ENCODE assay signal across 8 mouse cellular contexts in genomic region chr2:30807648-30808295, GRCm38 (mm10). TPM values are rescaled to one million over a fixed set of nuclear protein-coding genes. Genes with fewer than 3 reads are reported as not detected.
DNase-seq lines count a peak whose midpoint lies in the region; ATAC-seq and TF ChIP-seq lines count a peak whose summit lies in the region.

Ntmt1 (plus strand) TSS chr2:30807826.

- H3K27me3 ChIP-seq in heart, embryonic 12.5 days (replicated peaks): peaks cover 11% of the 10 kb centered on the region
- no peaks in the 10 kb centered on the region for H3K27me3 ChIP-seq in kidney, postnatal 0 days (ENCODE audit: insufficient read depth, low read length)
- peaks cover 9% of the 10 kb centered on the region; the same call in 1 of the 2 replicates for H3K27me3 ChIP-seq in liver, embryonic 11.5 days (replicated peaks; ENCODE audit: control insufficient read depth, insufficient read depth, low read length)
- no peaks in the 10 kb centered on the region for H3K27me3 ChIP-seq in stomach, embryonic 14.5 days (ENCODE audit: control insufficient read depth, insufficient read depth, low read length)

- peak within 1 kb of the TSS; percentile 96 for H3K4me2 ChIP-seq in heart, embryonic 12.5 days
- peak within 1 kb of the TSS; percentile 84 for H3K4me2 ChIP-seq in kidney, postnatal 0 days (ENCODE audit: low read length)
- peak within 1 kb of the TSS; percentile 69 for H3K4me2 ChIP-seq in liver, embryonic 11.5 days
- H3K4me2 ChIP-seq in stomach, embryonic 14.5 days (replicated peaks; ENCODE audit: low read depth, low read length): peak within 1 kb of the TSS; percentile 96

- under 1% methylated on average over 41 of the region's 44 CpGs for WGBS in heart, embryonic 12.5 days
- under 1% methylated on average over 41 of the region's 44 CpGs for WGBS in kidney, postnatal 0 days
- WGBS in liver, embryonic 11.5 days: under 1% methylated on average over 44 of the region's 44 CpGs
- under 1% methylated on average over 43 of the region's 44 CpGs for WGBS in stomach, embryonic 14.5 days

- H3K27ac ChIP-seq in heart, embryonic 12.5 days (ENCODE audit: poor library complexity, severe bottlenecking): peak within 1 kb of the TSS; percentile 87
- peak within 1 kb of the TSS; percentile 83 for H3K27ac ChIP-seq in kidney, postnatal 0 days
- H3K27ac ChIP-seq in liver, embryonic 11.5 days (ENCODE audit: low read depth, low read length): peak within 1 kb of the TSS; percentile 63
- peak within 1 kb of the TSS; percentile 75 for H3K27ac ChIP-seq in stomach, embryonic 14.5 days (ENCODE audit: low read length)

- H3K9me3 ChIP-seq in heart, embryonic 12.5 days (replicated peaks): no peaks in the 10 kb centered on the region
- no peaks in the 10 kb centered on the region for H3K9me3 ChIP-seq in kidney, postnatal 0 days (replicated peaks; ENCODE audit: low read length)
- no peaks in the 10 kb centered on the region for H3K9me3 ChIP-seq in liver, embryonic 11.5 days (ENCODE audit: control insufficient read depth, low read length)
- no peaks in the 10 kb centered on the region for H3K9me3 ChIP-seq in stomach, embryonic 14.5 days (ENCODE audit: control insufficient read depth, low read depth, low read length)

- no peak; the same call in 1 of the 2 replicates for TF ChIP-seq CTCF in kidney, postnatal 0 days (IDR thresholded peaks at IDR 0.05; ENCODE audit: low read depth)

- peak; percentile 95 for ATAC-seq in erythroid progenitor cell, adult 5-6 weeks (replicated peaks; ENCODE audit: low FRiP score, poor library complexity, severe bottlenecking)
- peak; percentile 99 for ATAC-seq in heart, embryonic 12.5 days (ENCODE audit: insufficient number of reproducible peaks, low FRiP score)
- ATAC-seq in kidney, postnatal 0 days (replicated peaks; ENCODE audit: low FRiP score, low read depth): peak; percentile 98
- ATAC-seq in liver, embryonic 11.5 days (replicated peaks; ENCODE audit: low FRiP score): peak; percentile 99
- ATAC-seq in stomach, embryonic 14.5 days (ENCODE audit: insufficient number of reproducible peaks, insufficient read depth, low FRiP score, low read depth): peak; percentile 99

- DNase-seq in CD4-positive helper T cell, adult 2 months (ENCODE audit: low read depth, low spot score): peak; percentile 99
- peak; percentile 97 for DNase-seq in brain, embryonic 18.5 days (ENCODE audit: low read depth, low spot score)
- peak; percentile 100 for DNase-seq in kidney, postnatal 0 days (ENCODE audit: low spot score)
- DNase-seq in liver, embryonic 11.5 days (ENCODE audit: low spot score): peak; percentile 100
- DNase-seq in naive thymus-derived CD4-positive, alpha-beta T cell, adult 2 months (ENCODE audit: low read depth): peak; percentile 99

- H3K9ac ChIP-seq in heart, embryonic 12.5 days: peak within 1 kb of the TSS; percentile 96
- peak within 1 kb of the TSS; percentile 84 for H3K9ac ChIP-seq in kidney, postnatal 0 days (ENCODE audit: low read depth, low read length)
- H3K9ac ChIP-seq in liver, embryonic 11.5 days (ENCODE audit: low read depth, low read length): peak within 1 kb of the TSS; percentile 88
- peak within 1 kb of the TSS; percentile 67 for H3K9ac ChIP-seq in stomach, embryonic 14.5 days (replicated peaks; ENCODE audit: low read depth, low read length)

- H3K4me3 ChIP-seq in heart, embryonic 12.5 days: peak within 1 kb of the TSS; percentile 93
- peak within 1 kb of the TSS; percentile 66 for H3K4me3 ChIP-seq in kidney, postnatal 0 days (replicated peaks; ENCODE audit: low read depth, low read length)
- peak within 1 kb of the TSS; percentile 78 for H3K4me3 ChIP-seq in liver, embryonic 11.5 days (ENCODE audit: low read depth, low read length)
- H3K4me3 ChIP-seq in stomach, embryonic 14.5 days (ENCODE audit: low read depth, low read length): peak within 1 kb of the TSS; percentile 61

- H3K4me1 ChIP-seq in heart, embryonic 12.5 days (replicated peaks): peaks cover 21% of the 10 kb centered on the region
- H3K4me1 ChIP-seq in kidney, postnatal 0 days (replicated peaks; ENCODE audit: insufficient read depth, low read length): 0 out of 2 replicates have a peak, but pooled peaks cover 15% of the 10 kb centered on the region
- peaks cover 14% of the 10 kb centered on the region for H3K4me1 ChIP-seq in liver, embryonic 11.5 days (replicated peaks; ENCODE audit: control insufficient read depth, insufficient read depth, low read length)
- H3K4me1 ChIP-seq in stomach, embryonic 14.5 days (ENCODE audit: control insufficient read depth, insufficient read depth, low read length): peaks cover 17% of the 10 kb centered on the region

- H3K36me3 ChIP-seq in heart, embryonic 12.5 days: peaks cover 24% of the 10 kb centered on the region
- H3K36me3 ChIP-seq in kidney, postnatal 0 days (ENCODE audit: insufficient read depth, low read length): no peaks in the 10 kb centered on the region
- H3K36me3 ChIP-seq in liver, embryonic 11.5 days (ENCODE audit: control insufficient read depth, insufficient read depth, low read length): peaks cover 15% of the 10 kb centered on the region; the same call in 1 of the 2 replicates
- H3K36me3 ChIP-seq in stomach, embryonic 14.5 days (ENCODE audit: control insufficient read depth, insufficient read depth, low read length): peaks cover 3% of the 10 kb centered on the region; the same call in 1 of the 2 replicates

RNA-seq across cellular contexts. Expression of gene Ntmt1, which starts in this region (rescaled TPM):
- total RNA-seq in erythroid progenitor cell, adult 5-6 weeks (2015; ENCODE audit: low replicate concordance): 1.7 and 2.2 TPM in 2 replicates
- total RNA-seq in erythroid progenitor cell, adult 5-6 weeks (2017; ENCODE audit: low replicate concordance): 4.0 TPM in 1 of 2 replicates, not detected in the other
- 77.2 and 78.8 TPM in 2 replicates for polyA plus RNA-seq in heart, embryonic 12.5 days (2016; fragmentation: Nextera tagmentation; extraction: Ambion mirVana)
- 77.4 and 81.4 TPM in 2 replicates for polyA plus RNA-seq in kidney, postnatal 0 days (2015; fragmentation: Nextera tagmentation; extraction: Ambion mirVana)
- 75.9 and 85.2 TPM in 2 replicates for polyA plus RNA-seq in liver, embryonic 11.5 days (2014; fragmentation: Nextera tagmentation; extraction: Ambion mirVana)
- polyA plus RNA-seq in stomach, embryonic 14.5 days (2014; fragmentation: Nextera tagmentation; extraction: Ambion mirVana): 99.1 and 101 TPM in 2 replicates

Comparison
In these comparisons a context has a peak if more than half of its experiments do, and no peak if none do; other contexts are left out.
1. Peak in every context shown above with its lines: DNase-seq, ATAC-seq, H3K4me3 ChIP-seq and H3K27ac ChIP-seq.